ENCODE assay signal across 19 mouse cellular contexts in the genomic region with DNA sequence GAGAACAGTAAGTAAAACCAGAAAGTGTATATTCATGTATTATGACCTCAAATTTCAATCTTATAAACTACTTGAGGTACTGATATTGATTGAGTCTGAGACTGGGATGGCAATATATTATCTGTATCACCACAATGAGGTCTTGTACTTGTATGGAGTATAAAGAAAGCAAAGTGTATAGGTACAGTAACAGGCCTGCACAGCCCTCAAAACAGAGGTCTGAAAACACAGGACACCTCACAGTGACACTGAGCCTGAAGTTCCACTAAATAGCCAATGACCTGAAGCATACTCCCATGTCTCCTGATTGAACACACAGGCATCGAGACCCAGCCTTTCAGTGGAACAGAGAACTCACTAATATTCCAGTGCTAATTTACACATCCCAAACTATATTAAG.
DNase-seq lines count a peak whose midpoint lies in the region; ATAC-seq and TF ChIP-seq lines count a peak whose summit lies in the region.
"Had no signal": no experiment of that assay in that cellular context is flagged by ENCODE, and none has a peak within 500 bp of the region (broad histone marks: within the 10 kb centered on the region; RNA-seq: fewer than 3 reads in every experiment).

No protein-coding gene starts in this region.

- 0 out of 2 replicates have a peak, but pooled peaks have one; percentile 39 for ATAC-seq in heart, embryonic 12.5 days (ENCODE audit: insufficient number of reproducible peaks, low FRiP score)
- 0 out of 2 replicates have a peak, but pooled peaks have one; percentile 36 for ATAC-seq in intestine, embryonic 14.5 days (replicated peaks; ENCODE audit: low FRiP score, low TSS enrichment, low read depth)
- ATAC-seq in intestine, postnatal 0 days, result no peak
- ATAC-seq in midbrain, embryonic 13.5 days, result peak; percentile 20; the same call in 1 of the 2 replicates
- ATAC-seq in neural tube, embryonic 15.5 days (ENCODE audit: low FRiP score), result 0 out of 2 replicates have a peak, but pooled peaks have one; percentile 23
- ATAC-seq: inflammation-experienced regulatory T-cells, adult 6 months had no signal

- intact Hi-C loops in gastrocnemius, postnatal 36 days (cut with DNase I), result loop anchor here (5.0 kb wide), 1 partner anchor 33 kb away; no protein-coding TSS in a partner anchor

- H3K27me3 ChIP-seq in heart, embryonic 12.5 days (replicated peaks), result no peaks in the 10 kb centered on the region
- H3K27me3 ChIP-seq in intestine, embryonic 14.5 days (replicated peaks; ENCODE audit: control insufficient read depth, insufficient read depth, low read length), result no peaks in the 10 kb centered on the region
- H3K27me3 ChIP-seq in intestine, postnatal 0 days (replicated peaks; ENCODE audit: control insufficient read depth, insufficient read depth, low read length), result no peaks in the 10 kb centered on the region
- H3K27me3 ChIP-seq in midbrain, embryonic 13.5 days, result no peaks in the 10 kb centered on the region
- H3K27me3 ChIP-seq in midbrain, embryonic 10.5 days (ENCODE audit: low read depth, poor library complexity, severe bottlenecking), result no peaks in the 10 kb centered on the region
- H3K27me3 ChIP-seq in neural tube, embryonic 15.5 days (replicated peaks), result no peaks in the 10 kb centered on the region
- H3K27me3 ChIP-seq: CH12.LX; embryonic facial prominence, embryonic 13.5 days; hindbrain, embryonic 12.5 days; midbrain, embryonic 12.5 days had no signal

- no peak for TF ChIP-seq CTCF in intestine, postnatal 0 days (IDR thresholded peaks at IDR 0.05; ENCODE audit: low read depth)

- no peak overlapping the region for H3K9ac ChIP-seq in heart, embryonic 12.5 days
- no peak overlapping the region for H3K9ac ChIP-seq in intestine, embryonic 14.5 days (ENCODE audit: low read length)
- no peak overlapping the region for H3K9ac ChIP-seq in intestine, postnatal 0 days (ENCODE audit: low read depth, low read length)
- H3K9ac ChIP-seq in midbrain, embryonic 13.5 days (replicated peaks), result no peak overlapping the region
- H3K9ac ChIP-seq in neural tube, embryonic 15.5 days (replicated peaks), result no peak overlapping the region
- H3K9ac ChIP-seq: embryonic facial prominence, embryonic 13.5 days; hindbrain, embryonic 12.5 days; midbrain, embryonic 12.5 days had no signal

- H3K4me2 ChIP-seq in heart, embryonic 12.5 days, result no peak overlapping the region; the same call in 1 of the 2 replicates
- no peak overlapping the region for H3K4me2 ChIP-seq in intestine, embryonic 14.5 days (ENCODE audit: low read length)
- no peak overlapping the region for H3K4me2 ChIP-seq in intestine, postnatal 0 days (replicated peaks; ENCODE audit: low read depth)
- no peak overlapping the region for H3K4me2 ChIP-seq in midbrain, embryonic 13.5 days (replicated peaks)
- no peak overlapping the region for H3K4me2 ChIP-seq in neural tube, embryonic 15.5 days
- H3K4me2 ChIP-seq: embryonic facial prominence, embryonic 13.5 days; hindbrain, embryonic 12.5 days; midbrain, embryonic 12.5 days had no signal

- no peak overlapping the region for H3K4me3 ChIP-seq in heart, embryonic 12.5 days
- no peak overlapping the region for H3K4me3 ChIP-seq in intestine, embryonic 14.5 days (ENCODE audit: low read depth, low read length)
- no peak overlapping the region for H3K4me3 ChIP-seq in intestine, postnatal 0 days (ENCODE audit: low read depth, low read length)
- no peak overlapping the region for H3K4me3 ChIP-seq in midbrain, embryonic 13.5 days (replicated peaks)
- no peak overlapping the region for H3K4me3 ChIP-seq in midbrain, embryonic 10.5 days
- no peak overlapping the region for H3K4me3 ChIP-seq in neural tube, embryonic 15.5 days (replicated peaks)
- H3K4me3 ChIP-seq: embryonic facial prominence, embryonic 13.5 days; gastrocnemius, adult 2 months; hindbrain, embryonic 12.5 days; layer of hippocampus, adult 2 months; midbrain, embryonic 12.5 days had no signal

- H3K27ac ChIP-seq in heart, embryonic 12.5 days (ENCODE audit: poor library complexity, severe bottlenecking), result no peak overlapping the region
- H3K27ac ChIP-seq in intestine, embryonic 14.5 days (ENCODE audit: low read depth), result no peak overlapping the region
- no peak overlapping the region for H3K27ac ChIP-seq in intestine, postnatal 0 days (ENCODE audit: low read depth, low read length)
- no peak overlapping the region for H3K27ac ChIP-seq in midbrain, embryonic 13.5 days
- no peak overlapping the region for H3K27ac ChIP-seq in midbrain, embryonic 10.5 days (replicated peaks)
- peak overlapping the region; percentile 2; the same call in 1 of the 2 replicates for H3K27ac ChIP-seq in neural tube, embryonic 15.5 days (replicated peaks)
- H3K27ac ChIP-seq: embryonic facial prominence, embryonic 13.5 days; gastrocnemius, adult 2 months; layer of hippocampus, adult 2 months; macrophage; midbrain, embryonic 12.5 days had no signal

- 83% methylated on average over 1 of the region's 1 CpGs for WGBS in heart, embryonic 12.5 days
- 85% methylated on average over 1 of the region's 1 CpGs for WGBS in intestine, embryonic 14.5 days
- WGBS in intestine, postnatal 0 days, result 69% methylated on average over 1 of the region's 1 CpGs
- WGBS in midbrain, embryonic 13.5 days, result 76% methylated on average over 1 of the region's 1 CpGs
- WGBS in midbrain, embryonic 10.5 days, result 82% methylated on average over 1 of the region's 1 CpGs
- WGBS in neural tube, embryonic 15.5 days, result 78% methylated on average over 1 of the region's 1 CpGs

- no peaks in the 10 kb centered on the region for H3K9me3 ChIP-seq in heart, embryonic 12.5 days (replicated peaks)
- H3K9me3 ChIP-seq in intestine, embryonic 14.5 days (ENCODE audit: control insufficient read depth, low read length), result no peaks in the 10 kb centered on the region
- no peaks in the 10 kb centered on the region for H3K9me3 ChIP-seq in intestine, postnatal 0 days (ENCODE audit: control insufficient read depth)
- no peaks in the 10 kb centered on the region for H3K9me3 ChIP-seq in midbrain, embryonic 13.5 days
- no peaks in the 10 kb centered on the region for H3K9me3 ChIP-seq in midbrain, embryonic 10.5 days (replicated peaks)
- H3K9me3 ChIP-seq in neural tube, embryonic 15.5 days (replicated peaks), result no peaks in the 10 kb centered on the region
- H3K9me3 ChIP-seq: embryonic facial prominence, embryonic 13.5 days; hindbrain, embryonic 12.5 days; midbrain, embryonic 12.5 days had no signal

- peaks cover 26% of the 10 kb centered on the region for H3K4me1 ChIP-seq in heart, embryonic 12.5 days (replicated peaks)
- H3K4me1 ChIP-seq in intestine, embryonic 14.5 days (replicated peaks; ENCODE audit: control insufficient read depth, insufficient read depth, low read length), result peaks cover 14% of the 10 kb centered on the region
- peaks cover 8% of the 10 kb centered on the region for H3K4me1 ChIP-seq in intestine, postnatal 0 days (replicated peaks; ENCODE audit: control insufficient read depth, insufficient read depth, low read length)
- H3K4me1 ChIP-seq in midbrain, embryonic 13.5 days (replicated peaks), result peaks cover 16% of the 10 kb centered on the region
- peaks cover 13% of the 10 kb centered on the region for H3K4me1 ChIP-seq in midbrain, embryonic 10.5 days
- peaks cover 10% of the 10 kb centered on the region for H3K4me1 ChIP-seq in neural tube, embryonic 15.5 days

- no peak for DNase-seq in heart, adult 18-20 months
- no peak for DNase-seq in intestine, embryonic 14.5 days (ENCODE audit: low spot score)
- no peak for DNase-seq in midbrain, embryonic 10.5 days (ENCODE audit: low spot score)
- DNase-seq in gastrocnemius, postnatal 36 days, result no peak
- DNase-seq: cerebellum, adult 11-12 months; liver; thymus, postnatal 25 days had no signal

- H3K36me3 ChIP-seq in heart, embryonic 12.5 days, result no peaks in the 10 kb centered on the region
- no peaks in the 10 kb centered on the region for H3K36me3 ChIP-seq in intestine, embryonic 14.5 days (ENCODE audit: control insufficient read depth, insufficient read depth, low read length)
- H3K36me3 ChIP-seq in intestine, postnatal 0 days (ENCODE audit: control insufficient read depth, insufficient read depth), result no peaks in the 10 kb centered on the region
- no peaks in the 10 kb centered on the region for H3K36me3 ChIP-seq in midbrain, embryonic 13.5 days
- no peaks in the 10 kb centered on the region for H3K36me3 ChIP-seq in midbrain, embryonic 10.5 days
- no peaks in the 10 kb centered on the region for H3K36me3 ChIP-seq in neural tube, embryonic 15.5 days
- H3K36me3 ChIP-seq: embryonic facial prominence, embryonic 13.5 days; hindbrain, embryonic 12.5 days; midbrain, embryonic 12.5 days had no signal
